Mouse (Mus musculus) stomach, embryonic 14.5 days (tissue): ENCODE data around the gene Ubqln4. TPM values are rescaled to one million over a fixed set of nuclear protein-coding genes. Genes with fewer than 3 reads are reported as not detected.
A peak's percentile ranks its signal among the peaks of the same experiment; 100 is the strongest.

Experiments used
- ATAC-seq: fragments of 200-750 bp; cut with Nextera tagmentation; 2 replicates; pipeline ENCODE4 v1.8.0; 2017; ENCODE audit warnings: low read depth, moderate TSS enrichment; ENCODE audit not compliant: insufficient number of reproducible peaks, insufficient read depth, low FRiP score
- H3K27ac ChIP-seq: fragments of 300-500 bp; sonication (generic); 2 replicates; pipeline ENCODE4 v1.5.1; 2014; ENCODE audit warnings: mild to moderate bottlenecking, low read length, moderate library complexity, mixed read lengths
- H3K27me3 ChIP-seq: fragments of 300-500 bp; sonication (generic); 2 replicates; pipeline ENCODE4 v1.6.1; 2014; ENCODE audit warnings: low read length, control low read depth, mixed read lengths; ENCODE audit not compliant: control insufficient read depth, insufficient read depth
- H3K36me3 ChIP-seq: fragments of 300-500 bp; sonication (generic); 2 replicates; pipeline ENCODE4 v1.6.1; 2014; ENCODE audit warnings: mild to moderate bottlenecking, control low read depth, low read length, moderate library complexity, mixed read lengths; ENCODE audit not compliant: control insufficient read depth, insufficient read depth
- H3K4me1 ChIP-seq: fragments of 300-500 bp; sonication (generic); 2 replicates; pipeline ENCODE4 v1.6.1; 2014; ENCODE audit warnings: low read length, control low read depth, mixed read lengths; ENCODE audit not compliant: control insufficient read depth, insufficient read depth
- H3K4me2 ChIP-seq: fragments of 300-500 bp; sonication (generic); replicated peaks from 2 replicates; pipeline ENCODE4 v1.6.1; 2014; ENCODE audit warnings: low read depth, low read length, control low read depth
- H3K4me3 ChIP-seq: fragments of 300-500 bp; sonication (generic); 2 replicates; pipeline ENCODE4 v1.5.1; 2014; ENCODE audit warnings: low read depth, low read length, control low read depth
- H3K9ac ChIP-seq: fragments of 300-500 bp; sonication (generic); replicated peaks from 2 replicates; pipeline ENCODE4 v1.6.1; 2014; ENCODE audit warnings: low read depth, mild to moderate bottlenecking, control low read depth, low read length, moderate library complexity, mixed read lengths
- H3K9me3 ChIP-seq: fragments of 300-500 bp; sonication (generic); 2 replicates; pipeline ENCODE4 v1.6.1; 2016; ENCODE audit warnings: low read depth, low read length, control low read depth; ENCODE audit not compliant: control insufficient read depth
- WGBS: fragments of 180-500 bp; shearing (Covaris S2); extraction: QIAGEN DNeasy Blood & Tissue Kit; methylation state at CpG from one replicate; pipeline ENCODE4 v1.1.7; 2014; 5-methylcytosine and 5-hydroxymethylcytosine counted together
- polyA plus RNA-seq: library from polyadenylated mRNA; unstranded; fragments of >200 nt; fragmentation: Nextera tagmentation; extraction: Ambion mirVana; gene quantifications from 2 replicates; pipeline ENCODE4 v1.2.1, GENCODE M21; 2014

The Ubqln4 gene
- polyA plus RNA-seq, 1 experiment from 2014 or later, result 48.4 TPM

GRCm38 (mm10) chr3:88552082-88552645 lies 1.4 kb upstream of the Ubqln4 start:
- ATAC-seq, result no peak
- WGBS, result 22% methylated on average over 16 of the region's 16 CpGs
- peaks cover 16% of the 10 kb centered on the region for H3K36me3 ChIP-seq

GRCm38 (mm10) chr3:88552676-88553524 lies 658 bp upstream of the Ubqln4 start, which contains the start of gene Lamtor2:
TSS of gene Lamtor2 (minus strand) at chr3:88553074.
- H3K4me1 ChIP-seq, result peaks cover 21% of the 10 kb centered on the region
- H3K9ac ChIP-seq, result peak within 1 kb of the TSS; percentile 88
- peak; percentile 90 for ATAC-seq
- H3K27me3 ChIP-seq, result no peaks in the 10 kb centered on the region
- H3K9me3 ChIP-seq, result no peaks in the 10 kb centered on the region
- under 1% methylated on average over 48 of the region's 48 CpGs for WGBS
- peak within 1 kb of the TSS; percentile 78 for H3K4me2 ChIP-seq
- peak within 1 kb of the TSS; percentile 92 for H3K4me3 ChIP-seq
- peak within 1 kb of the TSS; percentile 99 for H3K27ac ChIP-seq
- H3K36me3 ChIP-seq, result peaks cover 23% of the 10 kb centered on the region

More at GRCm38 (mm10) chr3:88552082-88552645, 1.4 kb upstream of the Ubqln4 start:
- Histone ChIP-seq H3K27ac (peak overlapping the region; percentile 80; the same call in 1 of the 2 replicates), H3K4me3 (peak overlapping the region; percentile 92), H3K4me2 (peak overlapping the region; percentile 78), H3K27me3 (no peaks in the 10 kb centered on the region), H3K4me1 (peaks cover 21% of the 10 kb centered on the region), H3K9ac (peak overlapping the region; percentile 7), H3K9me3 (no peaks in the 10 kb centered on the region)

GRCm38 (mm10) chr3:88553880-88554586 lies 475 bp downstream of the Ubqln4 start:
- Histone ChIP-seq H3K27ac (peak overlapping the region; percentile 99), H3K9me3 (no peaks in the 10 kb centered on the region), H3K27me3 (no peaks in the 10 kb centered on the region), H3K4me2 (peak overlapping the region; percentile 72), H3K4me1 (peaks cover 21% of the 10 kb centered on the region), H3K36me3 (peaks cover 32% of the 10 kb centered on the region), H3K4me3 (peak overlapping the region; percentile 92), H3K9ac (peak overlapping the region; percentile 88)
- ATAC-seq, result peak; percentile 54; the same call in 1 of the 2 replicates
- 1% methylated on average over 40 of the region's 41 CpGs for WGBS

- H3K4me3 ChIP-seq, result no peak overlapping the region
- WGBS, result 81% methylated on average over 5 of the region's 5 CpGs
- H3K27ac ChIP-seq, result no peak overlapping the region
- H3K27me3 ChIP-seq, result no peaks in the 10 kb centered on the region
- H3K36me3 ChIP-seq, result peaks cover 43% of the 10 kb centered on the region
- H3K9ac ChIP-seq, result no peak overlapping the region
- H3K9me3 ChIP-seq, result no peaks in the 10 kb centered on the region
- peaks cover 21% of the 10 kb centered on the region for H3K4me1 ChIP-seq
- ATAC-seq, result no peak
- H3K4me2 ChIP-seq, result peak overlapping the region; percentile 72
Measured at GRCm38 (mm10) chr3:88555069-88555605, 1.6 kb downstream of the Ubqln4 start.

- H3K27ac ChIP-seq, result no peak overlapping the region
- H3K27me3 ChIP-seq, result no peaks in the 10 kb centered on the region
- H3K4me2 ChIP-seq, result no peak overlapping the region
- 95% methylated on average over 6 of the region's 6 CpGs for WGBS
- H3K9ac ChIP-seq, result no peak overlapping the region
- ATAC-seq, result no peak
- H3K4me3 ChIP-seq, result no peak overlapping the region
- peaks cover 21% of the 10 kb centered on the region for H3K4me1 ChIP-seq
- H3K36me3 ChIP-seq, result peaks cover 49% of the 10 kb centered on the region
- no peaks in the 10 kb centered on the region for H3K9me3 ChIP-seq
Measured at GRCm38 (mm10) chr3:88555731-88556130, 2.2 kb downstream of the Ubqln4 start.

- ATAC-seq, result no peak
- H3K4me3 ChIP-seq, result no peak overlapping the region
- no peak overlapping the region for H3K4me2 ChIP-seq
- no peaks in the 10 kb centered on the region for H3K9me3 ChIP-seq
- H3K36me3 ChIP-seq, result peaks cover 55% of the 10 kb centered on the region
- no peak overlapping the region for H3K27ac ChIP-seq
- H3K27me3 ChIP-seq, result no peaks in the 10 kb centered on the region
- peaks cover 17% of the 10 kb centered on the region for H3K4me1 ChIP-seq
- 97% methylated on average over 8 of the region's 8 CpGs for WGBS
- H3K9ac ChIP-seq, result no peak overlapping the region
Measured at GRCm38 (mm10) chr3:88556616-88557015, 3.1 kb downstream of the Ubqln4 start.

GRCm38 (mm10) chr3:88559596-88559995 lies 6.0 kb downstream of the Ubqln4 start:
- Histone ChIP-seq H3K27me3 (no peaks in the 10 kb centered on the region), H3K36me3 (peaks cover 82% of the 10 kb centered on the region), H3K4me3 (no peak overlapping the region), H3K4me1 (peaks cover 8% of the 10 kb centered on the region), H3K27ac (no peak overlapping the region), H3K9ac (no peak overlapping the region), H3K4me2 (no peak overlapping the region), H3K9me3 (no peaks in the 10 kb centered on the region)
- WGBS, result 96% methylated on average over 9 of the region's 9 CpGs
- no peak for ATAC-seq

- WGBS, result 66% methylated on average over 4 of the region's 4 CpGs
- H3K4me2 ChIP-seq, result no peak overlapping the region
- ATAC-seq, result no peak
Measured at GRCm38 (mm10) chr3:88561989-88562388, 8.4 kb downstream of the Ubqln4 start.

More at GRCm38 (mm10) chr3:88561989-88562388, 8.4 kb downstream of the Ubqln4 start:
- Histone ChIP-seq H3K4me3 (no peak overlapping the region), H3K9me3 (no peaks in the 10 kb centered on the region), H3K36me3 (peaks cover 90% of the 10 kb centered on the region), H3K9ac (no peak overlapping the region), H3K4me1 (no peaks in the 10 kb centered on the region), H3K27ac (no peak overlapping the region), H3K27me3 (no peaks in the 10 kb centered on the region)
